Mouse (Mus musculus): ENCODE data around the gene 4930444G20Rik.
"Not testable (repeated sequence)": the region's sequence is repeated elsewhere in the genome, so short reads cannot be mapped to it uniquely, and the experiment has no call there.

DNA sequence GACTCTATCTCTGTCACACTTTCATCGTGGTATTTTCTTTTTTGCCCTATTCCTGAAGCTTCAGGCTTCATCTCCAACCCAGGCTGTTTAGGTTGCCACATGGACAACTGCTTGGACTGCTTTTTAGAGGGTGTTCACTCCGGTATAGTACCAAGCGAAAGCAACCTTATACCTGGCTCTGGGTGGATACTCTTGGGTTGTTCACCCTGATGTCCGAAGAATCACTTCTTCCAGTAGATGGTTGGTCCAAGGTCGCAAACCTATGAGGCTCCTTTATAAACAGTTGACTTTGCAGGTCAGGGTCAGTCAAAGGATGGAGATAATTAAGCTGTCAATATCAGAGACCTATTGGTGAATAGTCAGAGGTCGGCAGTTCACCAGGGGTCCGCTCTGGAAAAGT is at the start of gene 4930444G20Rik:
- TF ChIP-seq EP300 (IDR thresholded peaks at IDR 0.05; ENCODE audit: insufficient read depth, low read depth, low read length); CTCF (IDR thresholded peaks at IDR 0.05; ENCODE audit: low read depth, low read length): not testable (repeated sequence)

All from ES-Bruce4 (cell line).